Mouse (Mus musculus) kidney, embryonic 14.5 days (tissue): Measurements from ENCODE around the gene Arx. TPM values are rescaled to one million over a fixed set of nuclear protein-coding genes. Genes with fewer than 3 reads are reported as not detected.

Source experiments
- ATAC-seq: fragments of 200-750 bp; cut with Nextera tagmentation; 2 replicates; pipeline ENCODE4 v1.8.0; 2017; ENCODE audit warnings: moderate number of reproducible peaks, mild to moderate bottlenecking, moderate TSS enrichment, moderate library complexity; ENCODE audit not compliant: low FRiP score, low TSS enrichment
- H3K27ac ChIP-seq: fragments of 300-500 bp; sonication (generic); 2 replicates; pipeline ENCODE4 v1.5.1; 2014; ENCODE audit warnings: low read depth, mild to moderate bottlenecking, low read length, moderate library complexity, mixed read lengths
- H3K27me3 ChIP-seq: fragments of 300-500 bp; sonication (generic); 2 replicates; pipeline ENCODE4 v1.6.1; 2014; ENCODE audit warnings: mild to moderate bottlenecking, low read length; ENCODE audit not compliant: control insufficient read depth, insufficient read depth
- H3K36me3 ChIP-seq: fragments of 300-500 bp; sonication (generic); 2 replicates; pipeline ENCODE4 v1.6.1; 2014; ENCODE audit warnings: low read length, mixed read lengths; ENCODE audit not compliant: control insufficient read depth, insufficient read depth
- H3K4me1 ChIP-seq: fragments of 300-500 bp; sonication (generic); 2 replicates; pipeline ENCODE4 v1.6.1; 2014; ENCODE audit warnings: low read length, mixed read lengths; ENCODE audit not compliant: control insufficient read depth, insufficient read depth
- H3K4me2 ChIP-seq: fragments of 300-500 bp; sonication (generic); replicated peaks from 2 replicates; pipeline ENCODE4 v1.6.1; 2014; ENCODE audit warnings: low read depth, mild to moderate bottlenecking, low read length
- H3K4me3 ChIP-seq: fragments of 300-500 bp; sonication (generic); 2 replicates; pipeline ENCODE4 v1.5.1; 2014; ENCODE audit warnings: mild to moderate bottlenecking, low read length
- H3K9ac ChIP-seq: fragments of 300-500 bp; sonication (generic); 2 replicates; pipeline ENCODE4 v1.6.1; 2014; ENCODE audit warnings: low read depth, mild to moderate bottlenecking, low read length, moderate library complexity
- H3K9me3 ChIP-seq: fragments of 300-500 bp; sonication (generic); 2 replicates; pipeline ENCODE4 v1.6.1; 2016; ENCODE audit warnings: low read length; ENCODE audit not compliant: control insufficient read depth
- WGBS: fragments of 180-500 bp; shearing (Covaris S2); extraction: QIAGEN DNeasy Blood & Tissue Kit; methylation state at CpG from one replicate; pipeline ENCODE4 v1.1.7; 2014; 5-methylcytosine and 5-hydroxymethylcytosine counted together
- polyA plus RNA-seq: library from polyadenylated mRNA; unstranded; fragments of >200 nt; fragmentation: Nextera tagmentation; extraction: Ambion mirVana; gene quantifications from 2 replicates; pipeline ENCODE4 v1.2.1, GENCODE M21; 2014

Arx gene
- polyA plus RNA-seq, 1 experiment from 2014 or later: not detected

- Histone ChIP-seq H3K9ac (no peak overlapping the region), H3K36me3 (no peaks in the 10 kb centered on the region), H3K4me2 (no peak overlapping the region), H3K4me3 (no peak overlapping the region), H3K27me3 (peaks cover 80% of the 10 kb centered on the region), H3K27ac (no peak overlapping the region), H3K9me3 (no peaks in the 10 kb centered on the region), H3K4me1 (no peaks in the 10 kb centered on the region)
- no peak for ATAC-seq
- 32% methylated on average over 12 of the region's 12 CpGs for WGBS
These were observed 3.7 kb downstream of the Arx start for GRCm38 (mm10) chrX:93289851-93290380.

- Histone ChIP-seq H3K9ac (no peak overlapping the region), H3K4me2 (no peak overlapping the region), H3K27me3 (peaks cover 80% of the 10 kb centered on the region), H3K4me3 (no peak overlapping the region), H3K4me1 (no peaks in the 10 kb centered on the region), H3K27ac (no peak overlapping the region), H3K36me3 (no peaks in the 10 kb centered on the region), H3K9me3 (no peaks in the 10 kb centered on the region)
- no peak for ATAC-seq
- WGBS: 24% methylated on average over 6 of the region's 6 CpGs
These were observed 5.8 kb downstream of the Arx start for GRCm38 (mm10) chrX:93292031-93292430.

GRCm38 (mm10) chrX:93294736-93295490 is 8.7 kb downstream of the Arx start:
- no peak overlapping the region for H3K4me2 ChIP-seq
- no peak overlapping the region for H3K4me3 ChIP-seq
- peaks cover 79% of the 10 kb centered on the region for H3K27me3 ChIP-seq
- no peak overlapping the region for H3K27ac ChIP-seq
- WGBS: 29% methylated on average over 25 of the region's 25 CpGs
- H3K36me3 ChIP-seq: no peaks in the 10 kb centered on the region
- no peaks in the 10 kb centered on the region for H3K9me3 ChIP-seq
- H3K9ac ChIP-seq: no peak overlapping the region
- ATAC-seq: no peak
- H3K4me1 ChIP-seq: no peaks in the 10 kb centered on the region

- no peaks in the 10 kb centered on the region for H3K9me3 ChIP-seq
- H3K27ac ChIP-seq: no peak overlapping the region
- no peaks in the 10 kb centered on the region for H3K4me1 ChIP-seq
- no peak overlapping the region for H3K9ac ChIP-seq
- ATAC-seq: no peak
- 26% methylated on average over 5 of the region's 5 CpGs for WGBS
- peaks cover 83% of the 10 kb centered on the region for H3K27me3 ChIP-seq
- no peaks in the 10 kb centered on the region for H3K36me3 ChIP-seq
- no peak overlapping the region for H3K4me2 ChIP-seq
- no peak overlapping the region for H3K4me3 ChIP-seq
These were observed 9.6 kb downstream of the Arx start for GRCm38 (mm10) chrX:93295819-93296218.

GRCm38 (mm10) chrX:93297001-93297441 is 10.8 kb downstream of the Arx start:
- peak overlapping the region; percentile 40 for H3K4me2 ChIP-seq
- no peaks in the 10 kb centered on the region for H3K4me1 ChIP-seq
- no peaks in the 10 kb centered on the region for H3K36me3 ChIP-seq
- H3K27ac ChIP-seq: no peak overlapping the region
- ATAC-seq: peak; percentile 65
- H3K9ac ChIP-seq: no peak overlapping the region
- H3K27me3 ChIP-seq: peaks cover 89% of the 10 kb centered on the region
- peak overlapping the region; percentile 24 for H3K4me3 ChIP-seq
- 27% methylated on average over 40 of the region's 40 CpGs for WGBS
- H3K9me3 ChIP-seq: no peaks in the 10 kb centered on the region

GRCm38 (mm10) chrX:93299046-93299626 is 12.9 kb downstream of the Arx start:
- Histone ChIP-seq H3K9ac (no peak overlapping the region), H3K4me3 (peak overlapping the region; percentile 24), H3K36me3 (no peaks in the 10 kb centered on the region), H3K9me3 (no peaks in the 10 kb centered on the region), H3K4me1 (no peaks in the 10 kb centered on the region), H3K27ac (no peak overlapping the region), H3K27me3 (peaks cover 77% of the 10 kb centered on the region), H3K4me2 (peak overlapping the region; percentile 24)
- 22% methylated on average over 38 of the region's 43 CpGs for WGBS
- no peak for ATAC-seq

- 20% methylated on average over 6 of the region's 6 CpGs for WGBS
- peaks cover 71% of the 10 kb centered on the region for H3K27me3 ChIP-seq
These were observed 13.5 kb downstream of the Arx start for GRCm38 (mm10) chrX:93299771-93300170.

GRCm38 (mm10) chrX:93300183-93300815 is 14.1 kb downstream of the Arx start:
- WGBS: 19% methylated on average over 10 of the region's 10 CpGs
- H3K9me3 ChIP-seq: no peaks in the 10 kb centered on the region
- no peaks in the 10 kb centered on the region for H3K36me3 ChIP-seq
- H3K4me2 ChIP-seq: no peak overlapping the region
- H3K4me3 ChIP-seq: no peak overlapping the region
- no peak overlapping the region for H3K27ac ChIP-seq
- peaks cover 65% of the 10 kb centered on the region for H3K27me3 ChIP-seq
- H3K4me1 ChIP-seq: no peaks in the 10 kb centered on the region
- ATAC-seq: no peak
- no peak overlapping the region for H3K9ac ChIP-seq

More at GRCm38 (mm10) chrX:93299771-93300170, 13.5 kb downstream of the Arx start:
- no peak for ATAC-seq
- H3K4me2 ChIP-seq: no peak overlapping the region
- no peak overlapping the region for H3K27ac ChIP-seq
- no peak overlapping the region for H3K9ac ChIP-seq
- H3K36me3 ChIP-seq: no peaks in the 10 kb centered on the region
- no peaks in the 10 kb centered on the region for H3K4me1 ChIP-seq
- no peaks in the 10 kb centered on the region for H3K9me3 ChIP-seq
- no peak overlapping the region for H3K4me3 ChIP-seq

- H3K27ac ChIP-seq: no peak overlapping the region
- H3K4me1 ChIP-seq: no peaks in the 10 kb centered on the region
- H3K9me3 ChIP-seq: no peaks in the 10 kb centered on the region
- peaks cover 51% of the 10 kb centered on the region for H3K27me3 ChIP-seq
- no peak for ATAC-seq
- no peak overlapping the region for H3K4me2 ChIP-seq
- H3K36me3 ChIP-seq: no peaks in the 10 kb centered on the region
- no peak overlapping the region for H3K4me3 ChIP-seq
- no peak overlapping the region for H3K9ac ChIP-seq
- WGBS: 22% methylated on average over 7 of the region's 7 CpGs
These were observed 15.6 kb downstream of the Arx start for GRCm38 (mm10) chrX:93301798-93302197.
